Mouse (Mus musculus) lung, postnatal 10 days (tissue): ENCODE results near the gene Pgghg.

Source experiments
- DNase-seq: peaks from one replicate; pipeline ENCODE4 v3.0.0; 2021

Gene Pgghg

DNA sequence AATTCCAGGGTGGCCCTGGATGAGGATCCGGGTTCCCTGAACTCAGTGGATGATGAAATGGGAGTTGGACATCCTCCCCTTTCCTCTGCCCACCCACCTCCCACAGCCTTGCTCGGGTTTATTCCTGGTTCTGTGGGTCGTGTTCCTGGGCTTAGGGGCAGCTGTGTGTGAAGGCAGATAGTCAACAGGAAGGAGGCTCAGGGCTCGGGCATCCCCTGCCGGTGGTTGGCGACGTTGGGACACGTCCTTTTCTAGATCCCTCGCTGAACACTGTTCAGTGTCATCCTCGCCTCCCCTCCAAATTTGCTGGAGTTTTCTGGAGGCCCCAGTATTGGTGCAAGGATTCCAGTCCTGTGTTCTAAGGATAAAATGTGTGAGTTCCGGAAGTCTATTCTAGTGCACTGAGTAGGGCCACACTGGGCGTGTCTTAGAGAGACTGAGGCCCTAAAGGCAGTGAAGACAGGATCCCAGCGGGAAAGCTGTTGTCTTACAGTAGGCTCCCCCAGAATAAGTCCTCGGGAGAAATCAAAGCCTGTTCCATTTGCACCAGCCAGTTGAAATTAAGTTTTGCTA lies 50.0 kb downstream of the Pgghg start:
- no peak for DNase-seq
